Mouse (Mus musculus) bone marrow, adult 2 months (tissue): Measurements from ENCODE around the gene Dirc2.

Experiments
- CTCF ChIP-seq: fragments of 200-500 bp; IDR thresholded peaks from 2 replicates; pipeline ENCODE4 v1.5.1; 2011; ENCODE audit warnings: low read length, control low read depth; ENCODE audit not compliant: control insufficient read depth, insufficient read depth
- POLR2A ChIP-seq: fragments of 200-500 bp; IDR thresholded peaks from 2 replicates; pipeline ENCODE4 v1.6.1; 2011; ENCODE audit warnings: low read depth, mild to moderate bottlenecking, control low read depth, low read length, borderline replicate concordance; ENCODE audit not compliant: control insufficient read depth

DNA sequence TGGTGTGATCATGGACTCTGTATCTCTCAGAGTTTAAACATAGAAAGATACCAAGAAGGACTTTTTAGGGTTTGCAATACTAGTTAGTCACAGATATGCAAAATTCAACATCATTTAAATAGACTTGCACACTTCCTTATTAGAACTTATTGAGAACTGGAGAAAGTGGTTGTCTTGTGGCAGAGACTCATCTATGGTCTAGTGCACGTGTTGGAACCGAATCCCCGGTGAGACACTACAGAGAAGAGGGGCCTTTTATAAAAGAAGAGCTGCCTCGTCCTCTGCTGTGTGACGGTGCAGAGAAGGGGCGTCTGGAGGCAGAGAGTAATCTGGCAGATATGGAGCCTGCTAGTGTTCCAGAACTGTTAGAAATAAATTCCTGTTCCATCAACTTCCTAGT is 44.6 kb downstream of the Dirc2 start:
- TF ChIP-seq POLR2A (no peak), CTCF (no peak)
